Mouse (Mus musculus) Patski (cell line): Measurements from ENCODE around the gene Trim39. TPM values are rescaled to one million over a fixed set of nuclear protein-coding genes. Genes with fewer than 3 reads are reported as not detected.

Experiments
- ATAC-seq: fragments of 100-300 bp; one replicate; pipeline ENCODE4 v1.8.0; 2021
- CTCF ChIA-PET: fragments of 350-600 bp; sonication (Branson Sonifier 250); formaldehyde crosslinking; loops from one replicate; lab custom pipeline; 2022; ENCODE audit warnings: inconsistent platforms; lab: Charles Lee
- POLR2A ChIA-PET: fragments of 350-600 bp; sonication (Branson Sonifier 250); formaldehyde crosslinking; loops from one replicate; lab custom pipeline; 2022; ENCODE audit warnings: antibody characterized with exemption, inconsistent platforms; lab: Charles Lee
- DNase-seq: peaks from one replicate; pipeline ENCODE4 v3.0.0-alpha.2; 2011; ENCODE audit warnings: low read depth, low spot score
- H3K27me3 ChIP-seq: fragments of 371-371 bp; one replicate; pipeline ENCODE4 v1.5.1; 2021
- CTCF ChIP-seq: fragments of 100-300 bp; IDR thresholded peaks from one replicate; pipeline ENCODE4 v1.5.1; 2021
- in situ Hi-C: fragments of 300-500 bp; cut with MboI; formaldehyde crosslinking; loops from 3 replicates; pipeline ENCODE4 v1.11.1; 2018; ENCODE audit warnings: low pct_unique_long_range_greater_than_20kb, mixed read lengths
- polyA plus RNA-seq: library from polyadenylated mRNA; unstranded; gene quantifications from one replicate; pipeline ENCODE4 v1.2.3, GENCODE M21; 2021

Trim39 gene
- polyA plus RNA-seq, 1 experiment from 2014 or later, result 21.0 TPM

DNA sequence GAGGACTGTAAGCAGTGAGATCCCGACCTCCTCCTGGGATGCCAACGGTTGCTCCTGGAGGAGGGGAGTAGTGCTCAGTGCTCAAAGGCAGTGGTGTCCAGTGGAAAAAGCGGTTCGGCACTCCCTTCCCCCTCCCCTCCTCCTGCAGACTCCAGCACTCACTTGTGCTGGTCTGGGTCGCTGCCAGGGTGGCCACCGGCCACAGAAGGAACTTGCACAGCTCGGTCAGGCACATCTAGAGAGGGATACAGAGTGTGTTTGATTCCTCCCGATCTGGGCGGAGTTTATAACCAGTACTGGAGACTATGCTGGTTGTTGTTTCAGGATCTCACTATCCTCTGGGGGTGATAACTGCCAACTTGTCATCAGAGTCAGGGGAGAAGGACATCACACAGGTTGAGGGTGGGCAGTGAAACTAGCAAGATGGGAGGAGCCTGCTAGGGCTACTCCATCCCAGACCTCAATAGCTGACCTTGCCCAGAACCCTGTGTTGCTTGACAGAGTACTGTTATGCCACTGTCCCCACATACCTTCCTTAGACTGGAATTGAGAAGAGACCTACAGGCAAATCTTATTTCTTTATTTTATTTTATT is 46.7 kb downstream of the Trim39 start:
- H3K27me3 ChIP-seq, result peaks cover 37% of the 10 kb centered on the region
- in situ Hi-C loops, result no loop called here
- ChIA-PET POLR2A (no interaction called here), CTCF (no interaction called here)
- no peak for ATAC-seq
- TF ChIP-seq CTCF, result no peak
- DNase-seq, result no peak

DNA sequence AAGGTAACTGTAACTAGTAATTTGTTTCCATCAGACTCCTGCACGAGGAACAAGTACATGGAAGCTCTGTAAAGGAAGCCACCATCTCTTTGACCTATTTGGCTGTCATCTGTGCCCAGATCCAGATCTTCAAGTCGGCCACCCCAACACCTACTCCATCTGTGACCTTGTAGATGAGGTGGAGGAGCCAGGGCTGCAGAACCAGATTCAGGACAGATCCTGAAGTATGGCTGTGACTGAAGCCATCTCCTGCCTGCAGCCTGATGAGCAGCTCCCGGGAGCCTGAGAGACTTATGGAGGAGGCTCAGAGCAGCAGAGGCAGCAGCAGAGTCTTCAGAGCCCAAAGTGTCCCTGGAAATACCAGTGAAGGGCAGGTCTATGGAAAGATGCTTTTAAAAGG is 47.6 kb downstream of the Trim39 start:
- DNase-seq (no peak), ATAC-seq (no peak)
- H3K27me3 ChIP-seq, result peaks cover 30% of the 10 kb centered on the region
- ChIA-PET CTCF (no interaction called here), POLR2A (no interaction called here)
- in situ Hi-C loops, result no loop called here
- TF ChIP-seq CTCF, result no peak

DNA sequence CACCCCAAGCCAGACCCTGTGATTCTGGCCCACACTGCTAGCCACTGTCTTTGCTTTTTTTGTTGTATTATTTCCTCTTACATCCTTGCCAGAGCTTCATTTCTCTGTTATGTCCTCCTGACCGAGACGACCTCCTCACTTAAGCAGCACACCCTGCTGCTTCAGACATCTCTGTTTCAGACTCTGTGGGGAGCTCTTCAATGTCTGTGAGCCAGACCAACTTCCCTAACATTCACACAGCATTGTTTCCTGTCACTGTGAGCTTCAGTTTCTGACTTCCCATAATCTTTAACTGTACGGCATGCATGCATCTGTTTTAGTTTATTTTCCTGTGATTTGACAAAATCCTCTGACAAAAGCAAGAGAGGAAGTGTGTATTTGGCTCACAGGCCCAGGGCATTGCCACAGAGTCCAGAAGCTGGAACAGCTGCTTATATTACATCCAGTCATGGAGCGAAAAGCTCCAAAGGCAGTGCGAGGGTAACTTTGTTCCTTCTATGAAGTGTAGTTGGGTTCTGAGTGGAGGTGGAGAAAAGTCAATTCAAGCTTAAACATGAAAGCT is 53.4 kb downstream of the Trim39 start:
- ChIA-PET CTCF (interaction anchor here (1.4 kb wide), 1 partner anchor 11 kb away, joined by 4 read pairs; no protein-coding TSS in a partner anchor), POLR2A (interaction anchor here (0.9 kb wide), 1 partner anchor 13 kb away, joined by 4 read pairs; no protein-coding TSS in a partner anchor)
- DNase-seq (no peak), ATAC-seq (no peak)
- H3K27me3 ChIP-seq, result peaks cover 9% of the 10 kb centered on the region
- in situ Hi-C loops, result no loop called here
- TF ChIP-seq CTCF, result no peak

DNA sequence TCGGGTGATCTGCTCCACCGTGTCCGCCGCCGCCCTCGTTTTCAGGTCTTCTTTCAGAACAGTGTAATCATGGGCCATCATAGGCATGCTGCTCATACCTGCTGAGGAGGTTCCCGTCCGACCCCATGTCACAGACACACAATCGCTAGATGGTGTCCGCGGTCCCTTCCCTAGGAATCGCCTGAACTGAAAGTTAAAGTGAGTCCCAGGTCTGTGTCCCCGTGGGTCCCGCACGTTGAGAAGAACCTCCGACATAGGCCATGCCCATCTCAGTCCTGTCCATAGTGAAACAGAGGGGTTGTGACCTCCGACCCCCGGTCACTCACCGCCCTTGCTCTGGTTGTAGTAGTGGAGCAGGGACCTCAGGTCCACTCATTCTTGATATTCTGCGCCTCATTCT is 56.5 kb downstream of the Trim39 start:
- H3K27me3 ChIP-seq, result peaks cover 4% of the 10 kb centered on the region
- ChIA-PET POLR2A (no interaction called here), CTCF (no interaction called here)
- DNase-seq (no peak), ATAC-seq (no peak)
- in situ Hi-C loops, result no loop called here
- TF ChIP-seq CTCF, result no peak

Other genes starting within 250 kb of the Trim39 start
- gene H2-T23, start 239.4 kb downstream of the Trim39 start, polyA plus RNA-seq, result 28.3 TPM
- gene H2-T22, start 229.5 kb downstream of the Trim39 start, polyA plus RNA-seq, result 24.8 TPM
- gene Gm6034, start 229.3 kb downstream of the Trim39 start, polyA plus RNA-seq, result not detected
- 9.1 TPM for gene Gm11127, start 213.9 kb downstream of the Trim39 start, polyA plus RNA-seq
- gene Gm19684, start 150.6 kb downstream of the Trim39 start, polyA plus RNA-seq, result 0.06 TPM
- not detected for gene Gm7030, start 142.8 kb downstream of the Trim39 start, polyA plus RNA-seq
- gene Gm8909, start 103.7 kb downstream of the Trim39 start, polyA plus RNA-seq, result not detected
- gene H2-T3, start 82.0 kb downstream of the Trim39 start, polyA plus RNA-seq, result not detected
- gene Rpp21, start 14.2 kb downstream of the Trim39 start, polyA plus RNA-seq, result 41.5 TPM
- 0.06 TPM for gene H2-M10.2, start 14.2 kb upstream of the Trim39 start, polyA plus RNA-seq
- not detected for gene H2-M10.1, start 53.9 kb upstream of the Trim39 start, polyA plus RNA-seq
- not detected for gene H2-M10.3, start 96.2 kb upstream of the Trim39 start, polyA plus RNA-seq
- not detected for gene H2-M10.4, start 190.1 kb upstream of the Trim39 start, polyA plus RNA-seq